Mouse (Mus musculus) cerebellum, adult 11 months (tissue): ENCODE results near the gene Erbb4.

Experiments
- DNase-seq: peaks from one replicate; pipeline ENCODE4 v3.0.0; 2022

Erbb4 gene

GRCm38 (mm10) chr1:68501561-68501960 lies 606.3 kb downstream of the Erbb4 start:
- DNase-seq, result no peak

GRCm38 (mm10) chr1:68466390-68466960 lies 641.4 kb downstream of the Erbb4 start:
- DNase-seq, result no peak

- no peak for DNase-seq
Observed at GRCm38 (mm10) chr1:68451274-68451673, 656.6 kb downstream of the Erbb4 start.

DNA sequence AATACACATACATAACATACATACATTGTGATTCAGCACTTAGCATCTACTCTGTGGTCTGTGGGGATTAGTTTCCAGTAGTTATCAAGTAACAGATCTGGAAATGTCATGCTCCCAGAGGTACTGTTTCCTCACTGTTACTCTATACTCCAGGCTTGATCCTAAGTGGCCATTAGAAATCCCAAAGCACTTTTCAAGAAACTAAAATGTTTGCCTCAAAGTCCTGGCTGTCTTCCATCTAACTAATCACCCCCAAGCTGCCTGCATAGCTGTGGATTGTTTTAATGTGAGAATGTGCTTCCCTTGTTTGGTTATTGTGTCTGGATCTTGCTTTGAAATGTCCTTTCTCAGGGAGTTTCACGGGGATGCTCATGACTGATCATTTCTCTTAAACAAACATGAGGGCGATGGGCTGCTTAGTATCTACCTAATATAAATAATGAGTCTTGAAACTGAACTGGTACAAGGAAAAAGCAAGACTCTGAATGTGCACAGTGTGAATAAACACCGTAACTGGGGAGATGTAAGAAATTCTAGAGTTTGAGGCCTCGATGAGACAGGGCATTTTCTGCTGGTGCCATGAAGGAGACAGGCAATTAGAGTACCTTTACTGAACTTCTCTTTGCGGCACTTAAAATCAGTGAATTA lies 683.4 kb downstream of the Erbb4 start:
- DNase-seq, result no peak

DNA sequence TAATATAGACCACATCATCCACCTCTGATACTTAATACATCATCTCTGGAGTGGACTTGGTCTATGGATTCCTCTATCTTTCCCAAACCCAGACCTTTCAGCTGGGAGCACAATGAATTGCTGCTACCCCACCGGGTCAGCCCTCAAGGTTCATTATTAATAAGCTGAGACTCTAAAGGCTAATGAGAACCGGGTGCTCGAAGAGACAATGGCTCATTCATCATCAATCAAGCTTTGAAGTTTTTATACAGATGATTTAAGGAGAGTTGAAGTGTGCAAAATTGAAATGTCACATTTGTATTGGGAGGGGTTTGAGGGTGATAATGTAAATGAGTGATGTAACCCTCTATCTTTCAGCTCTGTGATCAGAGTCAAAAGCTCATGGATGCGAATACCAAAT lies 706.7 kb downstream of the Erbb4 start:
- DNase-seq, result no peak

GRCm38 (mm10) chr1:68371531-68371930 lies 736.3 kb downstream of the Erbb4 start:
- no peak for DNase-seq

DNA sequence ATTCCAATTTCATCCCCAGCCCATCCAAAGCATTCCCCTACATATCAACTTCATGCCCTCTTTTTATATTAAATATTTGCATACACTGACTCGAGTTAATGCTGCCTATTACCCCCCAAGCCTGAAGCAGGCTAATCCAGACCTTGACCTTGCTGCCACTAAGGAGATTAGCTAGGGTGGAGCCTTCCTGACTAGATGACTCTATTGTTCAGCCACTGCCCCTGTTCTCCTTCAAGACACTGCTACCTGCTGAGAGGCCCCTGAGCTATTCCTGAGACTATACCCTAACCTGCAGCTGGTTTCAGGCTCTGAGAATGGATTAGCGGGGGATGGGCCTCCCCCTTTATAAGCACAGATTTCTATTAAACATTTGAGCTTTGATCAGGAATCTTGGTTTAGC lies 774.1 kb downstream of the Erbb4 start:
- no peak for DNase-seq

DNA sequence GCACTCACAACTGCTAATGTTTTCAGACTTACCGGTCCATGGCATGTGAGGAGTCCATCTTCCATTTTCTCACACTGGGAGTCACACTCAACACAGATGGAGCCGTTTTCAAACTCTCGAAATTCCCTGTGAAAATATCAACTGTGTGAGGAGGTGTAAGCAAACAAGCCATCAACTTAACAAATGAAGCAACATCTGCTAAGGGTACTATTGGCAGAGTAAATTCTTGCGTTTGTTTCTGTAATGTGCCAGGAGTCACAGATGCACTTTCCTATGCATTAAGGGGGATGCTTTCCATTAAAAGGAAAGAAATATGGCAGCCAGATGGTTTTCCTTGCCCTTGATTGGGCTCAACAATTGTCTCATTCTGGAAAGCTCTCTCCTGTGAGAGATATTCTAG lies 802.0 kb downstream of the Erbb4 start:
- no peak for DNase-seq

DNA sequence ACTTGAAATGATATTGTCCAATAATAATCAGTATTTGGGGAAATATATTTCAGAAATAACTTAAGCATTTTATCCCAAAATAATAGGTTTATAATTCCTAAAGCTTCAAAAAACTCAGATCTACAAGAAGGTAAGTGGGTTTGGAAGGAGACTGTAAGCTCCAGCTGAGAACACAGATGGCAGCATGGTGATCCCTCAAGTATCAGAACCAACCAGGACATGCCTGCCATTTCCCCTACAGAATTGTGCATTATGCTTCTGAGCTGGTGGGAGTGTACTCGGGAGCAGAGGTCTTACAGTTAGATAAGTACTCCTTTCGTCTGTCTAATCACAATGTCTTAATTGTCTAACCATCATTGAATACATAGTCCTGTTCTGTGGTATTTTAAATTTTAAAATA lies 823.4 kb downstream of the Erbb4 start:
- DNase-seq, result no peak

GRCm38 (mm10) chr1:68275819-68276218 lies 832.0 kb downstream of the Erbb4 start:
- DNase-seq, result no peak

GRCm38 (mm10) chr1:68178580-68178979 lies 929.3 kb downstream of the Erbb4 start:
- DNase-seq, result peak; percentile 17

DNA sequence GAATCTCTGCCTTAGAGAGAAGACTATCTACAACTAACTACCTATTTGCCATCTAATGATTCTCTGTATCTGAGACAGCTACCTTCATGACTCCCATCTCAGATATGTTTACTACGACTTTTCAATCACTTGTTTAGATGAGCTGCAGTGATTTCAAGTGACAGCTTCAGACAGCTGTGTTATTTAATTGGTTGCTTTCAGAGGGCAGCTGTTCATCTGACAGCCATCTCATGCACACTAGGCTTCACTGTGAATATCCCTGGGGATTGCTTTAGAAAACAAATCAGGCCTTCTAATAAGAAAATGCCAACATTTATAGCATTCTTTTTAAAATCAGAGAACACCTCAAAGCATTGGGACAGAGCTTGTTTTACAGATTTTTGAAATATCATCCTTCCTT lies 952.6 kb downstream of the Erbb4 start:
- no peak for DNase-seq

GRCm38 (mm10) chr1:68150572-68150971 lies 957.3 kb downstream of the Erbb4 start:
- DNase-seq, result no peak

GRCm38 (mm10) chr1:68142562-68143350 lies 965.1 kb downstream of the Erbb4 start:
- no peak for DNase-seq

- DNase-seq, result no peak
Observed at GRCm38 (mm10) chr1:68134943-68135342, 972.9 kb downstream of the Erbb4 start.

- DNase-seq, result no peak
Observed at GRCm38 (mm10) chr1:68134450-68134849, 973.4 kb downstream of the Erbb4 start.

- DNase-seq, result no peak
Observed at GRCm38 (mm10) chr1:68123541-68123940, 984.3 kb downstream of the Erbb4 start.

- no peak for DNase-seq
Observed at GRCm38 (mm10) chr1:68120364-68120763, 987.5 kb downstream of the Erbb4 start.

DNA sequence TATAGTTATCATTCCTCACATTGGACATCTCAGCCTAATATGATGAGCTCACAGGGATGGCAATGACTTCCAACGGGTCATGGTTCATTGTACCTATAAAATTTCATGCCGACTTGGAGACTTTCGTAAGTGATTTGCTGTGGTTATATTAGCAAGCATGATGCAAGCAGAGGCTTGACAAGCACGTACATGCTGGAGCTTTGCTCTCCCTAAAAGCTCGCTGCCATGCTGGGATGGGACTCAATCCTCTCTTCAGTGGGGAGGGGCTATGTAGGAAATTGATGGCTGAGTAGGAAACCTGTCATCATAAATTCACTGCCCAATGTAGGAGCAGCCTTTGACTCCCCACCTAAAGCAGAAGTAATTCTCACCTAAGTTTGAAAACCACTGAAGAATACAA lies 992.1 kb downstream of the Erbb4 start:
- DNase-seq, result no peak

GRCm38 (mm10) chr1:68106543-68106860 lies 1001.4 kb downstream of the Erbb4 start:
- peak; percentile 24 for DNase-seq

- no peak for DNase-seq
Observed at GRCm38 (mm10) chr1:68105834-68106542, 1001.9 kb downstream of the Erbb4 start.

DNA sequence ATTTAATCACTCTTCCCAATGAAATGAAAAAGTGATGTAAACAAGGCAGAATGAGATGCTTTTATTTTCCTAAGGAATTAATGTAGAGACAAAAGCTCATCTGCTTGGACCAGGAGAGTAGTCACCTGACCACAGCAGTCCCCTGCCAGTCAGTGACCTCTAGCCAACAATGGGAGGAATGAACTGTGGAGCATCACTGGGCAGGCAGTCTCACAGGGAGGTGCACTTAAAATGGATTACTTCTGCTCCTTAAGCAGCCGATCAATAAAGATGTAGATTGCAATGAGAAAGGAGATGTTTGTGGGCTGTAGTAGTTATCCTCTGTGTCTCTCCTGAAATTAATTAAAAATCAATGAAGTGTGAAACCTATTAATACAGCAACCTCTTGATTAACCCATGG lies 1018.2 kb downstream of the Erbb4 start:
- DNase-seq, result no peak

GRCm38 (mm10) chr1:68056494-68056893 lies 1051.4 kb downstream of the Erbb4 start:
- no peak for DNase-seq

GRCm38 (mm10) chr1:68054715-68055114 lies 1053.1 kb downstream of the Erbb4 start:
- no peak for DNase-seq
